Mouse (Mus musculus) c-Kit-positive CD71-positive TER-119-positive erythroid progenitor cells, embryonic 14.5 days (primary cell): ENCODE measurements around the gene Ugt1a6b.
"Not testable (repeated sequence)": the region's sequence is repeated elsewhere in the genome, so short reads cannot be mapped to it uniquely, and the experiment has no call there.

Source experiments
- DNase-seq: peaks from one replicate; pipeline ENCODE4 v3.0.0-alpha.2; 2013; ENCODE audit warnings: low spot score

Gene Ugt1a6b

GRCm38 (mm10) chr1:88224029-88224776 is 121.2 kb downstream of the Ugt1a6b start:
- DNase-seq, result no peak

- DNase-seq, result not testable (repeated sequence)
Measured at GRCm38 (mm10) chr1:88225301-88225700, 122.2 kb downstream of the Ugt1a6b start.

GRCm38 (mm10) chr1:88225741-88226140 is 122.7 kb downstream of the Ugt1a6b start:
- DNase-seq, result no peak

GRCm38 (mm10) chr1:88226670-88227379 is 123.8 kb downstream of the Ugt1a6b start, which contains the start of gene Mroh2a:
TSS of gene Mroh2a (plus strand) at chr1:88226986.
- DNase-seq, result no peak

GRCm38 (mm10) chr1:88227482-88227881 is 124.4 kb downstream of the Ugt1a6b start:
- DNase-seq, result no peak

GRCm38 (mm10) chr1:88228121-88228520 is 125.1 kb downstream of the Ugt1a6b start:
- DNase-seq, result no peak

- DNase-seq, result no peak
Measured at GRCm38 (mm10) chr1:88229566-88229965, 126.5 kb downstream of the Ugt1a6b start.

GRCm38 (mm10) chr1:88229986-88230385 is 126.9 kb downstream of the Ugt1a6b start:
- no peak for DNase-seq

GRCm38 (mm10) chr1:88230421-88230820 is 127.4 kb downstream of the Ugt1a6b start:
- DNase-seq, result no peak

GRCm38 (mm10) chr1:88230981-88231802 is 128.1 kb downstream of the Ugt1a6b start:
- no peak for DNase-seq

GRCm38 (mm10) chr1:88231803-88232499 is 128.9 kb downstream of the Ugt1a6b start:
- DNase-seq, result no peak

GRCm38 (mm10) chr1:88232664-88233380 is 129.8 kb downstream of the Ugt1a6b start:
- no peak for DNase-seq

- DNase-seq, result no peak
Measured at GRCm38 (mm10) chr1:88233421-88234247, 130.6 kb downstream of the Ugt1a6b start.

- DNase-seq, result no peak
Measured at GRCm38 (mm10) chr1:88234248-88234610, 131.2 kb downstream of the Ugt1a6b start.

GRCm38 (mm10) chr1:88234646-88235045 is 131.6 kb downstream of the Ugt1a6b start:
- DNase-seq, result no peak

GRCm38 (mm10) chr1:88235046-88235893 is 132.2 kb downstream of the Ugt1a6b start:
- no peak for DNase-seq

- DNase-seq, result no peak
Measured at GRCm38 (mm10) chr1:88235894-88236415, 132.9 kb downstream of the Ugt1a6b start.

- no peak for DNase-seq
Measured at GRCm38 (mm10) chr1:88237311-88237710, 134.3 kb downstream of the Ugt1a6b start.

- DNase-seq, result no peak
Measured at GRCm38 (mm10) chr1:88238771-88239170, 135.7 kb downstream of the Ugt1a6b start.
